Mouse (Mus musculus): Measurements from ENCODE around the gene Ccdc86.

DNA sequence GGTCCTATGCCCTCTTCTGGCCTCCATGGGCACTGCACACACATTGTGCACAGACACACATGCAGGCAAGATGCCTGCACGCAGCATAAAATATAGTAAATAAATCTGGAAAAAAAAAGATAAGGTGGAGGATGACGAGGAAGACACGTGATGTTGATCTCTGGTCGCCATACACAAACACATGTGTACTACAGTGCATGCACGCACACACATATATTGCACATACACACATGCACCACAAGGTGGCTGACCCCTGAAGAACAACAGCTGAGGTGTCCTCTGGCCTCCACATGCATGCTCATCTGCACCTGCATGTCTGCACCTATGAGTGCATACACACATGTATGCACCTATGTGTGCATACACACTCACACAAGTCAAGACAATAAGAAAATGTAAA lies 13.0 kb downstream of the Ccdc86 start:
- TF ChIP-seq CTCF (IDR thresholded peaks at IDR 0.05): no peak; the same call in 1 of the 2 replicates
- TF ChIP-seq POLR2A (IDR thresholded peaks at IDR 0.05; ENCODE audit: insufficient read depth, low read depth, low read length): no peak
- TF ChIP-seq EP300 (IDR thresholded peaks at IDR 0.05; ENCODE audit: insufficient read depth, low read depth, low read length): no peak

All from heart, adult 2 months (tissue).